8 mouse cellular contexts compared by ENCODE assay signal in the genomic region with DNA sequence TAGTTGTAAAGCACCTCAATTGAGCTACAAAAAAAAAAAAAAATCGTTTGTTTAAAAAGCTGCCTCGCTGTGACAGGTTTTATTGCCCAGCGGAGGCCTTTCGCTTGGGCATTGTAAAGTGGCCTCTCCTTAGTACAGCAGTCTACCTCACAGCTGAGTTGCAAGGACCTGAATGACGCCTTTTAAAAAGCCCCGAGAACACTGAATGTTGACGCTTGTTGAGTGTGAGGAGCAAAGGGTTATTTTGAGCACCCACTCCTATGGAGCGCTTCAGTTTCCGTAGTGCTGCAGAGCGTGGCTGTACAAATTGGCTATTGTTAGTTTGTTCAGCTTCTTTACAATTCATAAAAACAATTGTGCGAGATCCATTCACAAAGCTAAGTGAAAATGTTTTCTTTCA. TPM values are rescaled to one million over a fixed set of nuclear protein-coding genes. Genes with fewer than 3 reads are reported as not detected.
DNase-seq lines count a peak whose midpoint lies in the region; ATAC-seq and TF ChIP-seq lines count a peak whose summit lies in the region.

No protein-coding gene starts in this region.

- peaks cover 22% of the 10 kb centered on the region for H3K36me3 ChIP-seq in heart, adult 2 months (ENCODE audit: control insufficient read depth, insufficient read depth, low read length)
- no peaks in the 10 kb centered on the region for H3K36me3 ChIP-seq in E14TG2a.4 (ENCODE audit: insufficient read depth, low read length)
- H3K36me3 ChIP-seq in forebrain, embryonic 12.5 days (replicated peaks): no peaks in the 10 kb centered on the region
- H3K36me3 ChIP-seq in limb, embryonic 13.5 days: no peaks in the 10 kb centered on the region
- H3K36me3 ChIP-seq in splenic B cell, adult 2 months (ENCODE audit: control insufficient read depth, insufficient read depth, low read length, poor library complexity, severe bottlenecking): 0 out of 2 replicates have a peak, but pooled peaks cover 4% of the 10 kb centered on the region

- no peak for TF ChIP-seq EP300 in heart, adult 2 months (IDR thresholded peaks at IDR 0.05; ENCODE audit: insufficient read depth, low read depth, low read length)

- no peak for TF ChIP-seq CTCF in heart, adult 2 months (IDR thresholded peaks at IDR 0.05)
- no peak for TF ChIP-seq CTCF in E14TG2a.4 (conservative IDR thresholded peaks at IDR 0.05; ENCODE audit: low read length)

- peak overlapping the region; percentile 98 for H3K27ac ChIP-seq in heart, adult 2 months
- H3K27ac ChIP-seq in forebrain, embryonic 12.5 days: peak overlapping the region; percentile 57; the same call in 1 of the 2 replicates
- peak overlapping the region; percentile 96 for H3K27ac ChIP-seq in limb, embryonic 13.5 days

- peak overlapping the region; percentile 64 for H3K9ac ChIP-seq in heart, adult 2 months (ENCODE audit: low read depth, low read length)
- H3K9ac ChIP-seq in forebrain, embryonic 12.5 days: peak overlapping the region; percentile 92
- H3K9ac ChIP-seq in limb, embryonic 13.5 days: peak overlapping the region; percentile 87

- H3K4me2 ChIP-seq in forebrain, embryonic 12.5 days: peak overlapping the region; percentile 78
- H3K4me2 ChIP-seq in limb, embryonic 13.5 days (replicated peaks): peak overlapping the region; percentile 73

- DNase-seq in heart, adult 2 months: peak in 1 of 2 experiments; percentile 29
- no peak for DNase-seq in heart, postnatal 25 days (ENCODE audit: low spot score)
- DNase-seq in splenic B cell, adult 2 months (ENCODE audit: low read depth, low spot score): peak; percentile 21
- DNase-seq in gastrocnemius, postnatal 4 days (ENCODE audit: low spot score in 2 of 2): no peak
- DNase-seq in cerebellum, adult 11-12 months: no peak

- H3K4me1 ChIP-seq in heart, adult 2 months (ENCODE audit: control insufficient read depth, insufficient read depth, low read length): peaks cover 9% of the 10 kb centered on the region
- H3K4me1 ChIP-seq in E14TG2a.4 (replicated peaks; ENCODE audit: low read depth, low read length): peaks cover 33% of the 10 kb centered on the region
- H3K4me1 ChIP-seq in forebrain, embryonic 12.5 days: peaks cover 16% of the 10 kb centered on the region
- H3K4me1 ChIP-seq in limb, embryonic 13.5 days: peaks cover 24% of the 10 kb centered on the region

- peak overlapping the region; percentile 95 for H3K4me3 ChIP-seq in heart, adult 2 months
- peak overlapping the region; percentile 95 for H3K4me3 ChIP-seq in E14TG2a.4 (replicated peaks; ENCODE audit: low read length)
- peak overlapping the region; percentile 91 for H3K4me3 ChIP-seq in forebrain, embryonic 12.5 days (replicated peaks)
- peak overlapping the region; percentile 69 for H3K4me3 ChIP-seq in limb, embryonic 13.5 days

- no peaks in the 10 kb centered on the region for H3K9me3 ChIP-seq in E14TG2a.4 (ENCODE audit: low read length)
- no peaks in the 10 kb centered on the region for H3K9me3 ChIP-seq in forebrain, embryonic 12.5 days
- H3K9me3 ChIP-seq in limb, embryonic 13.5 days: no peaks in the 10 kb centered on the region

- TF ChIP-seq POLR2A in heart, adult 2 months (IDR thresholded peaks at IDR 0.05; ENCODE audit: insufficient read depth, low read depth, low read length): no peak

- ATAC-seq in forebrain, embryonic 12.5 days (ENCODE audit: low FRiP score): no peak
- ATAC-seq in limb, embryonic 13.5 days (ENCODE audit: low FRiP score, low read depth): no peak

- H3K79me2 ChIP-seq in heart, adult 2 months (replicated peaks; ENCODE audit: control insufficient read depth, insufficient read depth, low read length): no peaks in the 10 kb centered on the region

- under 1% methylated on average over 11 of the region's 11 CpGs for WGBS in heart, adult 2 months
- WGBS in forebrain, embryonic 12.5 days: 4% methylated on average over 11 of the region's 11 CpGs
- 7% methylated on average over 11 of the region's 11 CpGs for WGBS in limb, embryonic 13.5 days

- H3K27me3 ChIP-seq in heart, adult 2 months (ENCODE audit: control insufficient read depth, insufficient read depth, low read length): no peaks in the 10 kb centered on the region
- no peaks in the 10 kb centered on the region for H3K27me3 ChIP-seq in E14TG2a.4 (ENCODE audit: insufficient read depth, low read length)
- no peaks in the 10 kb centered on the region for H3K27me3 ChIP-seq in forebrain, embryonic 12.5 days
- no peaks in the 10 kb centered on the region for H3K27me3 ChIP-seq in limb, embryonic 13.5 days
- H3K27me3 ChIP-seq in splenic B cell, adult 2 months (ENCODE audit: control insufficient read depth, insufficient read depth, low read length, poor library complexity, severe bottlenecking): no peaks in the 10 kb centered on the region

- intact Hi-C loops in heart, adult 2 months (cut with DNase I): loop anchor here (2.0 kb wide), 2 partner anchors 60 to 104 kb away; partner anchors contain the start of gene Slmap
- intact Hi-C loops in heart, postnatal 25 days (cut with DNase I): loop anchor here (2.0 to 5.0 kb wide), 3 partner anchors 57 to 148 kb away; no protein-coding TSS in a partner anchor

RNA-seq across cellular contexts. Expression of gene Arf4, which starts 1.4 kb away (rescaled TPM):
- total RNA-seq in heart, adult 2 months (2021): 10 to 100 TPM; 73.1 to 73.2 TPM
- 55.7 and 62.2 TPM in 2 replicates for polyA plus RNA-seq in heart, adult 2 months (2012; rRNA removed)
- 10 to 100 TPM; 72.4 to 77.6 TPM for total RNA-seq in heart, postnatal 25 days (2021)
- polyA plus RNA-seq in forebrain, embryonic 12.5 days (2016; fragmentation: Nextera tagmentation; extraction: Ambion mirVana): 560 and 584 TPM in 2 replicates
- 656 and 713 TPM in 2 replicates for polyA plus RNA-seq in limb, embryonic 13.5 days (2015; fragmentation: Nextera tagmentation; extraction: Ambion mirVana)
- 100 to 1,000 TPM; 169 to 185 TPM for total RNA-seq in gastrocnemius, postnatal 4 days (2021)

RNA-seq across cellular contexts. Expression of gene Pde12, which starts 30.4 kb away (rescaled TPM):
- total RNA-seq in heart, adult 2 months (2021): 1 to 10 TPM; 5.2 to 5.6 TPM
- 2.1 and 3.4 TPM in 2 replicates for polyA plus RNA-seq in heart, adult 2 months (2012; rRNA removed)
- total RNA-seq in heart, postnatal 25 days (2021): 1 to 10 TPM; 4.5 to 4.6 TPM
- 12.9 TPM in 2 replicates for polyA plus RNA-seq in forebrain, embryonic 12.5 days (2016; fragmentation: Nextera tagmentation; extraction: Ambion mirVana)
- 9.4 and 10.0 TPM in 2 replicates for polyA plus RNA-seq in limb, embryonic 13.5 days (2015; fragmentation: Nextera tagmentation; extraction: Ambion mirVana)
- 1 to 10 TPM; 4.6 to 5.6 TPM for total RNA-seq in gastrocnemius, postnatal 4 days (2021)

RNA-seq across cellular contexts. Expression of gene Dnah12, which starts 53.8 kb away (rescaled TPM):
- under 1 TPM; 0.03 to 0.05 TPM for total RNA-seq in heart, adult 2 months (2021)
- 0.03 and 0.18 TPM in 2 replicates for polyA plus RNA-seq in heart, adult 2 months (2012; rRNA removed)
- total RNA-seq in heart, postnatal 25 days (2021): under 1 TPM; 0.03 to 0.06 TPM
- not detected in 2 replicates for polyA plus RNA-seq in forebrain, embryonic 12.5 days (2016; fragmentation: Nextera tagmentation; extraction: Ambion mirVana)
- polyA plus RNA-seq in limb, embryonic 13.5 days (2015; fragmentation: Nextera tagmentation; extraction: Ambion mirVana): 0.04 and 0.06 TPM in 2 replicates
- under 1 TPM; 0.15 to 0.16 TPM for total RNA-seq in gastrocnemius, postnatal 4 days (2021)
